Mouse (Mus musculus): ENCODE measurements around the gene Apobec1. TPM values are rescaled to one million over a fixed set of nuclear protein-coding genes. Genes with fewer than 3 reads are reported as not detected.

The Apobec1 gene
- polyA plus RNA-seq, 1 experiment from 2014 or later = 8.9 TPM

DNA sequence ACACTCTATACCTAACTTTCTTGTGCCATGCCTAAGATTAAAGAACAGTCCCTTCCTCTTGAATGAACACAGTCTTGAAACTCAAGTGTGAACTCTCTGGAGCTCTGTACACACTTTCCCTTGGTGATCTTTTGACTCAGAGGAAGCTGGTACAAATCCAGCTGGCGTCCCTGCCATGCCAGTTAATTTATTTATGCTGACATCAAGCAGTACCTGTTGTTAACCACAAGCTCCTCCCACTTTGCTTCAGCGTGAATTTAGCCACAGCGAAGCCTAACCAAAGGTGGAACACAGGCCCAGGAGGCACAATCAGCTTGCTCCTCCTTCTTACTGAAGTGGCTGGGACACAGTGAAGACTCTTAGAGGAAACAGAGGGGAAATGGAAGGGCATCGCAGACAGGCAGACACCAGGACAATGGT, 69.4 kb downstream of the Apobec1 start:
- no peak for TF ChIP-seq CTCF (IDR thresholded peaks at IDR 0.05)
- no peak for TF ChIP-seq EP300 (IDR thresholded peaks at IDR 0.05)
- Histone ChIP-seq H3K9ac (replicated peaks; ENCODE audit: low read depth) (no peak overlapping the region), H3K36me3 (ENCODE audit: insufficient read depth, low read length) (no peaks in the 10 kb centered on the region), H3K27ac (ENCODE audit: low read length) (no peak overlapping the region), H3K4me2 (replicated peaks; ENCODE audit: low read depth, low read length) (no peak overlapping the region), H3K9me3 (ENCODE audit: low read length) (no peaks in the 10 kb centered on the region), H3K27me3 (replicated peaks; ENCODE audit: insufficient read depth, low read length) (no peaks in the 10 kb centered on the region), H3K4me1 (ENCODE audit: insufficient read depth, low read depth, low read length) (no peaks in the 10 kb centered on the region), H3K4me3 (ENCODE audit: low read depth, low read length) (no peak overlapping the region)
- peak; percentile 56 for ATAC-seq
- DNase-seq (ENCODE audit: low spot score) = peak; percentile 69
- WGBS = 11% methylated on average over 4 of the region's 4 CpGs

GRCm38 (mm10) chr6:122531466-122532174, 70.6 kb downstream of the Apobec1 start:
- H3K27me3 ChIP-seq (replicated peaks; ENCODE audit: insufficient read depth, low read length) = no peaks in the 10 kb centered on the region
- H3K27ac ChIP-seq (ENCODE audit: low read length) = no peak overlapping the region
- no peak overlapping the region for H3K4me2 ChIP-seq (replicated peaks; ENCODE audit: low read depth, low read length)
- WGBS = 55% methylated on average over 8 of the region's 8 CpGs
- no peaks in the 10 kb centered on the region for H3K36me3 ChIP-seq (ENCODE audit: insufficient read depth, low read length)
- H3K4me1 ChIP-seq (ENCODE audit: insufficient read depth, low read depth, low read length) = no peaks in the 10 kb centered on the region
- H3K4me3 ChIP-seq (ENCODE audit: low read depth, low read length) = no peak overlapping the region
- no peak overlapping the region for H3K9ac ChIP-seq (replicated peaks; ENCODE audit: low read depth)
- DNase-seq (ENCODE audit: low spot score) (peak; percentile 28), ATAC-seq (no peak)
- TF ChIP-seq EP300 (IDR thresholded peaks at IDR 0.05) = no peak
- no peak for TF ChIP-seq CTCF (IDR thresholded peaks at IDR 0.05)
- no peaks in the 10 kb centered on the region for H3K9me3 ChIP-seq (ENCODE audit: low read length)

DNA sequence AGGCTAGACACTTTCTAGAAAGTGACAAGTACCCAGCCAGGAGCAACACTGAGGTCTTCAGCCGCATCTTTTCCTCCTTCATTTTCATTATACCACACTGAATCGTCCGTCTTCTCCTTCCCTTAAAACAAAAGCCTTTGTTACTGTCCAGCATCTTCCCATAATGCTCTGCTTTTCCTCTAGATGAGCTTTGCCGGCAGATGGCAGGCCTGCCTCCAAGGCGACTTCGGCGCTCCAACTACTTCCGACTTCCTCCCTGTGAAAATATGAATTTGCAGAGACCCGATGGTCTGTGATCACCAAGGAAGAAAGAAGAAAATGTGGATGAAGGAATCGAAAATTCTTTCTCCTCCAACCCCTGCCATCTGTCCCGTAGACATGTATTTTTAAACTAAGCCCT, 74.1 kb downstream of the Apobec1 start:
- Histone ChIP-seq H3K27ac (ENCODE audit: low read length) (no peak overlapping the region), H3K27me3 (replicated peaks; ENCODE audit: insufficient read depth, low read length) (no peaks in the 10 kb centered on the region), H3K9ac (replicated peaks; ENCODE audit: low read depth) (no peak overlapping the region), H3K4me1 (ENCODE audit: insufficient read depth, low read depth, low read length) (no peaks in the 10 kb centered on the region), H3K4me3 (ENCODE audit: low read depth, low read length) (no peak overlapping the region), H3K36me3 (ENCODE audit: insufficient read depth, low read length) (no peaks in the 10 kb centered on the region), H3K9me3 (ENCODE audit: low read length) (no peaks in the 10 kb centered on the region), H3K4me2 (replicated peaks; ENCODE audit: low read depth, low read length) (no peak overlapping the region)
- DNase-seq (ENCODE audit: low spot score) = no peak
- WGBS = 74% methylated on average over 11 of the region's 11 CpGs
- ATAC-seq = no peak
- TF ChIP-seq CTCF (IDR thresholded peaks at IDR 0.05) (no peak), EP300 (IDR thresholded peaks at IDR 0.05) (no peak)

Other genes starting within 250 kb of the Apobec1 start
- 0.99 and 1.6 TPM in 2 replicates for gene Rimklb, start 103.7 kb downstream of the Apobec1 start, polyA plus RNA-seq (2015; fragmentation: Nextera tagmentation; extraction: Ambion mirVana)
- gene Mfap5, start 96.6 kb downstream of the Apobec1 start, polyA plus RNA-seq (2015; fragmentation: Nextera tagmentation; extraction: Ambion mirVana) = 54.3 and 55.4 TPM in 2 replicates
- 0.05 TPM in 1 of 2 replicates, not detected in the other for gene Aicda, start 48.6 kb downstream of the Apobec1 start, polyA plus RNA-seq (2015; fragmentation: Nextera tagmentation; extraction: Ambion mirVana)
- gene Gdf3, start 7.6 kb upstream of the Apobec1 start, polyA plus RNA-seq (2015; fragmentation: Nextera tagmentation; extraction: Ambion mirVana) = not detected in 2 replicates
- not detected in 2 replicates for gene Dppa3, start 24.0 kb upstream of the Apobec1 start, polyA plus RNA-seq (2015; fragmentation: Nextera tagmentation; extraction: Ambion mirVana)
- 0.24 and 0.36 TPM in 2 replicates for gene Nanog, start 105.0 kb upstream of the Apobec1 start, polyA plus RNA-seq (2015; fragmentation: Nextera tagmentation; extraction: Ambion mirVana)
- 3.8 and 5.0 TPM in 2 replicates for gene Slc2a3, start 199.2 kb upstream of the Apobec1 start, polyA plus RNA-seq (2015; fragmentation: Nextera tagmentation; extraction: Ambion mirVana)
- 5.5 and 6.1 TPM in 2 replicates for gene Foxj2, start 217.5 kb upstream of the Apobec1 start, polyA plus RNA-seq (2015; fragmentation: Nextera tagmentation; extraction: Ambion mirVana)